Mouse (Mus musculus) brain, embryonic 14.5 days (tissue): ENCODE results near the gene Slc11a1.

ENCODE experiments used
- CTCF ChIP-seq: fragments of 200-500 bp; IDR thresholded peaks from 2 replicates; pipeline ENCODE4 v1.5.1; 2012; ENCODE audit warnings: inconsistent platforms, mild to moderate bottlenecking, moderate library complexity, borderline replicate concordance; ENCODE audit not compliant: insufficient read depth, insufficient read length; ENCODE audit errors: extremely low read depth
- POLR2A ChIP-seq: fragments of 200-500 bp; IDR thresholded peaks from 2 replicates; pipeline ENCODE4 v1.6.1; 2012; ENCODE audit warnings: mild to moderate bottlenecking, inconsistent platforms, borderline replicate concordance; ENCODE audit not compliant: poor library complexity, insufficient read depth, insufficient read length, severe bottlenecking; ENCODE audit errors: extremely low read depth

GRCm38 (mm10) chr1:74373372-74373771 lies 1.6 kb upstream of the Slc11a1 start:
- TF ChIP-seq POLR2A (no peak), CTCF (no peak)
